Mouse (Mus musculus) lung, postnatal 4 days (tissue): ENCODE measurements around the gene Slc26a8.
A peak's percentile ranks its signal among the peaks of the same experiment; 100 is the strongest.

Experiments
- DNase-seq, 2 experiments: peaks; one replicate each; pipeline ENCODE4 v3.0.0; 2021

The Slc26a8 gene

DNA sequence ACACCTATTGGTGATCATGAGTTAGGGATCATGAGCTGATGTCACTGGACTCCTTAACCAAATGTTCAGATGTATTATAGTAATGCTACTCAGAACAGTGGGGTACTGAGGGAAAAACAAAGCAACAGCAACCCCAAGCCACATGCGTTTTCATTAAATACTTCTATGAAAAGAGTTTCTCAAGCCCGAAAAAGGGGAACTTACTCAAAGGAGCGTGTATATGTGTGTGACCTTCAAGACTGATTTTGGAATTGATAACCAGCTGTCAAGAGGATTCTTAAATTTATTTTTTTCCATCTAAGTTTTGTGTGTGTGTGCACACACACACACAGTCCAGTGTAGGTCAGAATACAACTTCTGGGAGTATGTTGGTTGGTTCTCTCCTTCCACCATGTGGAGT is 49.9 kb downstream of the Slc26a8 start:
- DNase-seq, result no peak

DNA sequence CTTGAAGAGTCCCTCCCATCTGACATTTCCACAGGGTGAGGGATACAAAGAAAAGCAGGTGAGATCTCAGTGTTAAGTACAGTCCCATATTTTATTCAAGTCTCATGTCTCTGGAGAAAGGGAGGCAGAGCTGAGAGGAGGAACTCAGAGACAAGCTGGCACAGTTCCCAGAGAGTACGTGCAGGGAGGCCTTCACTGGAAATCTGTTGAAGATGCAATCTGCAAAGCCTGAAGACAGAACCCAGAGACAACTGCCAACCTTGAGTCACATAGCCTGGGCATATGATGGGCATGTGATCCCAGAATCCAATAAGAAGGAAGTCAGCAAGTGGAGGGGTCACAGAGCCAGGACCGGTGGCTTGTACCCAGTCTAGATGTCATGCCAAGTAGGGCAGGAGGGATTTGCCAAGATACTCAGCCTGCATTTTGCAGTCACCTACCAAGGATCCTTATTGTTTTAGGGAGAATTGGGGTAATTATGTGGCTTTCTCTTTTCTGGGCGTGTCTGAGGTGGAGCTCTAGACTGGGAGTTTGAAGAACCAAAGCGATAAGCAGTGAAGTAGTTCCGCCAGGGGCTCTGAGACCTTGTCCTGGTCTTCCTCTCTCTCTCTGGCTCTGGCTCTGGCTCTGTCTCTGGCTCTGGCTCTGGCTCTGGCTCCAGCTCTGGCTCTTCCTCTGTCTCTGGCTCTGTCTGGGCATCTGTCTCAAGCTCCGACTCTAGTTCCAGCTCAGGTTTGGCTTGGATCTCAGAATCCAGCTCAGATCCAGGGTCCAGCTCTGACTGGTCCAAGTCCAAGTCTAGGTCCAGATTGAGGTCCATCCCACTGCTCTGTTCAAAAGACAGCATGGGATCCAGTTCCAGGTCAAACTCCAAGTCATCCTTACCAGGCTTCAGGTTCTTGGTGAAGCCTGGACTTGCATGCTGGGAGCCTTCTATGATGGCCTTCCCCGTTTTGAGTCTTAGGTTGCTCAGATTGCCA is 52.0 kb downstream of the Slc26a8 start:
- DNase-seq, result no peak

DNA sequence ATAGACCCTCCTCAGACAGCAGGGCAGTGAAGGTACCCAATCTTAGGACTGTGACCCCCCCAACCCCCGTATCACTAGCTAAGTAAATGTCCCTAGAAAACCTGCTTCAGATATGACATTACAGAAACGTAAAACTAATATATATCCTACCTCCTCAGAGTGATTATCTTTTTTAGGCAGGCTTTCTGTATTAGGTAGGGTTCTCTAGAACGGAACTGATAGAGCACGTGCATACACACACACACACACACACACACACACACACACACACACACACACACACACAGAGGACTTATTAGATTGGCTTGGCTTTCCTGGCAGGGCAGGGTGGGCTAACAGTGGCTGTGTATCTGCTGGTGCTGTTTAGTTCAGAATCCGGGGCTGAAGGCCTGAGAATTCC is 54.2 kb downstream of the Slc26a8 start:
- no peak for DNase-seq

DNA sequence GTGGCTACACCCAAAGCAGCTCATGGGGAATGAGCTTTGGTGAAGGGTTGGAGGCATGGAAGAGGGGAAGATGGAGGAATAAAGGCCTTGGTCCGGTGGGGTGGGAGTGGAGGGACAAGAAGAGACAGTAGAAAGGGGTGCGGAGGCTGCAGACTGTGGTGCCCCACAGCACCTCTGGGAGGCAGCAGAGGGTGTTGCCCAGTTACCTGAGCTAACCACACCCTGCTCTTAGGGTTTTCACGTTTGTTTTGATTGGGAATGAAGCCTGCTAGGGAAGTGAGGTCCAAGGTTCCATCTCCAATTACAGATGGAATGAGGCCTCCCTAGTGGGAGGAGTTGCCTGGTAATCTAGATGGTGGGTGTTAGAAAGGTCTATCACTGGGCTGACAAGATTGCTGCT is 60.9 kb downstream of the Slc26a8 start:
- DNase-seq, result no peak

DNA sequence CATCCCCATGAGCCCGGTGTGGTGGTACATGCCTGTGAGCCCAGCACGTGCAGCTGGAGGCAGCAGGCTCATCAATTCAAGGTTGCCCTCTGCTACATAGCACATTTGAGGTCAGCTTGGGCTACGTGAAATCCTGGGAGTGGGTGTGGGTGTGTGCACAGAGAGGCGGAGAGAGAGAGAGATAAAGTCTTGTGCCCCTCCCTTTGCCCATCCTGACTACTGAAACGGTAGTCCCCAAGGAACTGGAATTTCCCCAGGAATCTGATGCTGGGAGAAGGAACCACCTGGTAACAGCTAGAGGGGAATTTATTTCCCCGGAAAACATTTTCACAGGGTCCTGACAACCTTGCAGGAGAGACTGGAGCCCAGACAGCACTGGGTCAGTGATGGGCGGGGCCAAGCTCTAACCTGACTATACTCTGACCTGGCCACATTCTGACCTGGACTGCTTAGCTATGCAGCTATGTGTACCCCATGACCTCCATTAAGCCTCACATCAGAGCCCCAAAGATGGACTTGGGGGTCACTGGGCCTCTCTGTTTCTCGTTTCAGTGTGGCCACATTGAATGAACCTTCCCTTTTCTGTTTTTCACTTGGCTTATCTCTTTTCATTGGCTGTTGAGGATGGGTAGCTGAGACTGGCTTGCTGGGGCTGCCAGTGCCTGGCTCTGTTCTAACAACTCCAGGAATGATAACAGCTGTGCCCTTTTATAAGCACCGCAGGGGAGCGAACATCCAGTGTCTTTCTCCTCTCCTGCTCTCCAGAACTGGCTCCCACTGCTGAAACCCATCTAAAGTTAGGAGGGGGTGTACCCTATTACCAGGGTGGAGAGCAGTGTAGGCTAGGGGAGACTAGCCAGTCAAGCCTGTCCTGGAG is 61.5 kb downstream of the Slc26a8 start:
- no peak for DNase-seq

DNA sequence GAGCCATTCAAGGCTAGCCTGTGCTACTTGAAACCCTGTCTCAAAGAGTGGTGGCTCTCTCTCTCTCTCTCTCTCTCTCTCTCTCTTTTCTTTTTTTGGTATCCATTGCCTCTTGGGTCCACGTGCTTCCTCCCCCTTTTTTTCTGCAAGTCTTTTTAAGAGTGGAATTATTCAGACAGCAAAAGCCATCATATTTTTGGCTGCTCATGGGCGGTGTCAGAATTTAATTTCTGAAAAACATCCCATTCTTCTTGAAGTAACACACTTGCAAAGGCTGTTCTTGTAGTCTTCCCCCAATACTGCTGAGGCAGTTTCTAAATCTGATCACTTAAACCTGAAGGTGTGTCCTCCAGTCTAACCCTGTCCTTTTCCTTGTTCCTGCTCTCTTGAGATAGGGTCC is 63.1 kb downstream of the Slc26a8 start:
- DNase-seq, result no peak

DNA sequence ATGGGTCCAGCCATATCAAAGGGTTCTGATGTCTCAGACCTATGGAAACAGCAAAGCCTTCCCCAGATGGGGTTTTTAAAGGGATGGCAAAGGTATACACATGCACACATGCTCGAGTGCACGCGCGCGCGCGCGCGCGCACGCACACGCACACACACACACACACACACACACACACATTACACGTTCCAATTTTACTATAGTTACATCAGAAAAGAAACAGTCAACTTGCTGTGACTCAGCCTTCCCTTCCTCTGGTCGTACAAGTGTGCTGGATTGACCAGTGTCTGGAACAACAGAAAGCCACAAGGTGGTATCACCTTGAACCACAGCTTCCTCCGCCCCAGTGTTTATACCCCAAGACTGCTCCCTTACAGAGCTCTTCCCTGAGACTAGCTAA is 64.7 kb downstream of the Slc26a8 start:
- no peak for DNase-seq

DNA sequence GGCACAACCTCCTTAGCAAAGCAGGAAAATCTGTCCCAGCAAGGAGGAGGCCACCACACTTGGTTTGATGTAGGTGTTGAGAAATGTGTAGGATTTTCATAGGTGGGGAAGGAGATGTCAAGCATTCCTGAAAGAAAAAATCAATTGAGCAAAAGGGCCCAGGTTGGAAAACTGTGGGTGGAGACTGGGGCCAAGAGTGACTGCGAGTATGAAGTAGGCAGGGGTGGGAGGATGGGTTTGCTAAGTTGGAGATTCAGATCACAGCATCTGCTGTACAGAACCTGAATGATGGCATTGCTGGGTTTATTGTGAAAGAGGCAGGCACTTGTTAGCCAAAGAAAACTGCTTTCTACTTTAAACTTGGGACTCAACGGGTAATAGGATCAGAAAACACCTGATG is 65.2 kb downstream of the Slc26a8 start:
- no peak for DNase-seq

DNA sequence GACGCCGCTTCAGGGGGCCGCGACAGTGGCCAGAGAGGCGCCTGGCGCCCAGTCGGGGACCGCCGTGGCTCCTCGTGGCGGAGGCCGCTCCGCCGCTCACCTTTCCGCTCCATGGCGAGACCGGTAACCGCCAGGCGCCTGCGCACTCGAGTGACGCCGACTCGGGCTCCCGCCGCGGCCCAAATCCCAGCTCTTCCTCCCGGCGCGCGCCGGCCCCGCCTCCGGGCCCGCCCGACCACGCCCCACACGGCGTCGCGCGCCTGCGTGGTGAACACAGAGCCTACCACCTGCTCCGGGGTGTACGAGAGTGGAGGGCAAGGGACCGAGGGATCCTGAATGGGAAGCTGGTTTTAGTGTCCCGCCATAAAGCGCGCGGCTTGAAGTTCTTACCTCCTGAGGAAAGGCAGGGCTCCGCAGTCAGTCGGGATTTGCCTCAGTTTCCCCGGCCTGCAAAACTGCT is 67.7 kb downstream of the Slc26a8 start, which contains the start of gene Srpk1:
TSS of gene Srpk1 (minus strand) at position 410 of the 460 bp plus-strand sequence.
- DNase-seq, result peak; percentile 93 to 94

DNA sequence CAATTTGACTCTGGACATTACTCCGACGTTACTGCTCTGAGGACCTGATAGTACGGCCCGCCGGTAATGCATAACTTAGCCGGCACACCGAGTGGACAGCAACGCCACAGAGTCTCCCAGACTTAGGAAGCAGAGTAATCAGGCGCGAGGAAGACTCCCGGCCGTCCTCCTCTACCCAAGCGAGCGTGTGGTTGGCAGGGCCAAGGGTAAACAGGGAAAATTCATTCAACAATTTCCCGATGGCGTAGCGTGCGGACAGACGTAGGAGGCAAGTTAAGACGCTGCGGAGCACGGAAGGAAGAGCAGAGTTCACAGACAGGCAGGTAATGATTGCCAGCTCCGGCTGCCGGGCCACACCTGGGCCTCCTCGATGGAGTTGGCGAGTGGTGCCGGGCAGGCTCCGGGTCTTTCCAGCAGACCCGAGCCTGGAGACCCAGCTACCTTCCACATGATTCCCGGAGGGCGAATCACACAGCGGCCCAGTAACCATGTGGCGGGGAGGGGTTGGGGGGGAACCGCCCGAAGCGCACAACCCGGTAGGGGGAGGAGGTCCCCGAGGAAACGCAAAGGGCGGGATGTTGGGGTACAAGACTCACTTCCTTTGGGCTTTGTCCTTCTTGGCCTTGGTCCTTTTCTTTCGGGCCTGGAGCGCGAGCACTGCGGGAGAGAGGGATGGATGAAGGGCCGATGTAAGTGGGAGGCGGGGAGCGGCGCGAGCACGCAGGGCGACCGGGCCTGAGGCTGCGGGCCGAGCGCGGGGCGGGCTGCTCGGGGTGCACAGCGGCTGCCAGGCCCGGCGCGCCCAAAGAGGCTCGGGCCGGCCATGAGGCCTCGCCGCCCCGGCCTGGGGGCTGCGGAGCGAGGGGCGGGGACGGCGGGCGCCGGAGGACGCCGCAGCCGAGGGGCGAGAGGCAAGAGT is 68.4 kb downstream of the Slc26a8 start:
- peak; percentile 56 to 66 for DNase-seq

DNA sequence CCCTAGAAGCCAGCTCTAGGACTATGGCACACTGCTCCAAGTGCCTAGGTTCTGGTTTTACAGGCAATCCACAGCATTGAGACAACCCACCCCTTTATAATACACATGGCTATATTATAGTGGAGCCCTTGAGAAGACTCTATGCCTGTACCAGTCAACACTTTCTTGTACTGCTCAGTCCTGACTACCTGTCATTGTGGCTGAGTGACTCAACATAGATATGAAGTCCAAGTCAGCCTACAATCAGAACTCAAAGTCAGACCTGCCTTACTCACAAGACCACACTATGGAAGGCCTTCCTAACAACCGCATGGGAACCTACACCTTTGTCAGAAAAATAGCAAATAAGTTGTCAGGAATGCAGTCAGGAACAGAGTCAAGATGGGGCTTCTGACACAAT is 71.3 kb downstream of the Slc26a8 start:
- DNase-seq, result no peak

DNA sequence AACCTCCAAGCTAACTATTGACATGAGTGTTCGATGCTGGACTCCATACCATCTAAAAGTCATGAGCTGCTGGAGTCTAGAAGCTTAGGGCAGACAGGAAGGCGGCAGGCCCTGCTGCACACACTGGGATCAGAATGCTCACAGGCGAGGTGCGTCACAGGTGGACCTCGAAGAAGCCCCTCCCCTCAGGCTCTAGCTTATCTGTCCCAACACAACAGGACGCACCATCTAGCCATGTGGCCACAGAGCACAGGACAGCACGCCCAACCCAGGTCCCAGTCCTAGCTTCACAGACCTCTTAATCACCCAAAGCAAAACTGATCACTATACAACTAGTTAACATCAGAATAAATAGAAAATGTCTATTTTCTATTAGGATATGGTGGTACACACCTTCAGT is 71.9 kb downstream of the Slc26a8 start:
- no peak for DNase-seq

DNA sequence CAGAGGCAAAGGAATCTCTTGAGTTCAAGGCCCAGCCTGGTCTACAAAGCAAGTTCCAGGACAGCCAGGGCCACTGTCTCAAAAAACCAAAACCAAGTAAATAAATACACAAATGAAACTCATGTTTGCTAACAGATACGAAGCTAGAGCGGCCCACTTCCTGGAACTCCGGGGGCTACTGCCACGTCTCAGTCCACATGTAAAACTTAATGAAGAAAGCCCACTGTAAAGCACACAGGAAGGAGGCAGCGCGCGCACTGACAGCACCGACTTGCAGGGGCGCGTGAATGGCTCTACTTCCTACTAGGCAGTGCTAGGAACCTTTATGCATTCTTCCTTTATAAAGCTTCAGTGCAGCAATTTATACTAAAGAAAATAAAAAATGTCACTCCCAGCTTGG is 72.4 kb downstream of the Slc26a8 start:
- DNase-seq, result no peak

DNA sequence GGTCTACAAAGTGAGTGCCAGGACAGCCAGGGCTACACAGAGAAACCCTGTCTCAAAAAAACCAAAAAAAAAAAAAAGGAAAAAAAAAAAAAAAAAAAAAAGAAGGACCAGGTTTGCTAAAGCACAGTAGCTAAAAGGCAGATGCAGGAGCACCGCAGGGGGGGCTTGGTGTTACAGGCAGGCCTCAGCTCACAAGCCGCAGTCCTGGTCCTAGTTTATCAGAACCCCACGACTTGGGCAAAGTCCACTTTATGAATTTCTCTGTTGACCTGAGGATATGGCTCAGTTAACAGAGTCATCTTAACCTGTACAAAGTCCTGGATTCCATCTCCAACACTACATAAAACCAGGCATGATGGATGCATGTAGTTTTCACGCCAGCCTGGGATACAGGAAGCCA is 74.7 kb downstream of the Slc26a8 start:
- DNase-seq, result no peak

DNA sequence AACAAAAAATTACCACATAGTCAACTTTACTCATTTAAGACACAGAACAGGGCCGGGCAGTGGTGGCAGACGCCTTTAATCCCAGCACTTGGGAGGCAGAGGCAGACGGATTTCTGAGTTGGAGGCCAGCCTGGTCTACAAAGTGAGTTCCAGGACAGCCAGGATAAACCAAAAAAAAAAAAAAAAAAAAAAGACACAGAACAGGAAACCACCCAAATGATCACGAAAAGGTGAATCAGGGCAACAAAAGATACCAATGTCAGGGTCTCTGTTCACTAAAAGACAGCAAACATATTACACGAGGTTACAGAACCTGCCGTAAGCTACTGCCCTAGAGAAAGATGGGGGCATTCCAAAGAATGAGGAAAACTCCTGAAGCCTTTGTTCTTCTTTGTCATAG is 76.9 kb downstream of the Slc26a8 start:
- DNase-seq, result no peak

DNA sequence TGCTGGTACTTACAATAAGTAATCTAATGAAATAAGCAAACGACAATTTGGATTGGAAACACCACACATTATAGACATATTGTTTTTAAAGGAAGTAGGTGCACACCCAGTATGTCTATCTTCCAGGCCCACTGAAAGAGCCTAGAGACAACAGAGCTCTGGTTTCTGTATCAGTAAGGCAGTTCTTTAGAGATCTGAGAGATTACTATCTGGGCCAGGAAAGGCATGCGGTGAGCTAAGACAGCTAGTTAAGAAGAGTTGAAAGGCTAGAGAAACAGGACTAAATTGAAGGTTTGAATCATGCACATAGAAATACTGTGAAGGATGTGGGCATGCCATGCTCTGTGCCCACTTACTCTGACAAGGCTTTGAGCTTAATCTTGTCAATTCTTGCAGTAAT is 77.4 kb downstream of the Slc26a8 start:
- no peak for DNase-seq

DNA sequence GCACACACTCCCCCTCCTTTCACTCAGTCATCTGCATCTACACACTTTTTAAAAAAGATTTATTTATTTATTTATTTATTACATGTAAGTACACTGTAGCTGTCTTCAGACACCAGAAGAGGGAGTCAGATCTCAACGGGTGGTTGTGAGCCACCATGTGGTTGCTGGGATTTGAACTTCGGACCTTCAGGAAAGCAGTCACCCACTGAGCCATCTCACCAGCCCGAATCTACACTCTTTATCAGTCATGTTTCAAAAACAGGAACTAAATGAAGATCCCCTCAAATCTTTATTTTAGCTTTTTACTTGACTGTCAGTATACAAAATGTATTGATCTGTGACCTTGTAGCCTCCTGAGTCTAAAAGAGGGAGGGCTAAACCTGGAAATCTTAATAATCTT is 80.5 kb downstream of the Slc26a8 start:
- no peak for DNase-seq

DNA sequence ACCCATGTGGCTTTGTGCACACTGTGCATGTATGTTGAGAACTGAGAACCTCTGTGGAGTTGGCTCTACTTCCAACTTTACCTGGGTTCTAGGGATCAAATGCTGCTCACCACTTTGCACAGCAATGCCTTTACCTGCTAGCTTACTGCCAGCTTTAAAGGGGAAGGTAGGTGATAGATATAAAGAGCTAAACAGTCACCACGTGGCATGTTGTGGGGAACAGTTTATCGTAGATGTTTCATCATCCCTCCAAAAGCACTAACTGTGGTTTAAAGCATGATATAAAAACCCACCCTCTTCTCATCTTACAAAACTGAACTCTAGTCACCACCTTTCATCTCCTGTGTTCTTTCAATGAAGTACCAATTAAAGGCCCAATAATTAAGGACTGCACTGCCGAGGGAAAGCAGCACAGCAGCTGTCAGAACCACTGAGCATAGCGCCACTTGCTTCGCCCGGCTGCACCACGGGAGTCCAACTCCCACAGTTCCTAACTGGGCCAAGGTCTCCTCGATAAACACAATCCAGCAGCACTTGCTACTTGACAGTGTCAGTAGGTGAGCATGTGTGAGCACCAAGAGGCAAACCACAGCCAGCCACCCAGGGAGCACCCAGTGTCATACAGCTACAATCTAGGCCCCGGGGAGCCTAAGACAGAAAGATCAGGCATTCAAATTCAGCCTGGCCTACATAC is 88.3 kb downstream of the Slc26a8 start:
- no peak for DNase-seq

DNA sequence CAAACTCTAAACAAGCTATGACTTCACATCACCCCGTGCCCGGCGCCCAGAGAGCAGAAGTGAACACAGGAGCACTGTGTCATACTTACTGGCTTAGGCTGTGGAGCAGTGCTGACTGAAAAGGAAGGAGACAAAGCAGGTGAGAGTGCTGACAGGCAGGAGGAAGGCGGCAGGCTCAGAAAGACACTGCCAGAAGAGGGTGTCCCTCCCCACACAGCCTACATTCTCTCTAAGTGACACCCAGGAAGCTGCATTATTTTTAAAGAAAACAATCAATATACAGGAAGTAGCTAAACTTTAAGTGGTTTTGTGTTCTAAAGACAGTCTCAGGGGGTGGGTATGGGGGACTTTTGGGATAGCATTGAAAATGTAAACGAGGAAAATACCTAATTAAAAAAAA is 89.3 kb downstream of the Slc26a8 start:
- DNase-seq, result no peak

DNA sequence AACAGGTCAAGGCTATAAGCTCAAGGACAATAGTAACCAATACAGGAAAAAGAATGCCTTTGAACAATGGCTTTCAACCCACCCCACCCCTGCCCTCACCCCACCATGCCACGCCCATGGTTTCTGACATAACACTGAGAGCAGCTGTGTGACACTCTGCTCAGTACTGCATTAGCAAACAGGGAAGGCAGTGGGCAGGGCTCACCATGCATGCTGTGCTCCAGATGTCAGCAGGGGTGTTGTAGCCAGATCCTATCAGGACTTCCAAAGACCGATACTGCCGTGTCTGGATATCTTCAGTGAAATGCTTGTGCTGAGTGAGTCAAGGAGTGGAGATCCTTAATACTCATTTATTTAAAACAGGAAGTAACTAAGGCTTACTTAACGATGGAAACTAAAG is 96.1 kb downstream of the Slc26a8 start:
- no peak for DNase-seq

DNA sequence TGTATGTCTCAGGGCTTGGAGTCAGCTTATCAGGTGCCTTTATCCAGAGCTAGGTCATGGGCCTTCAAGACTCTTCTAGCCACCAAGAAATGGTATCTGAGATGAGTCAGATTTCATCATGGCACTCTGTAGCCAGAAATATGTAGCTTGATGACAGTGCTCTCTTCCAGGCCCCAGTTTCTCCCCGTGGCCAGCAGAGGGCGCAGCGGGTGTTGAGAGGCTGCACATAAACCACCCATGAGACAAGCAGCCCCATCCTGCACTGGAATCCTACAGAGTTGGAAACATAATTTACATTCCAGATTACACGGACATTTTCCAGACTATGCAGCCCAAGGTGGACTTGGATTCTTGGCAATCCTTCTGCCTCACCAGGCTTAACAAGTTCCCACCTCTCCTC is 97.0 kb downstream of the Slc26a8 start:
- peak; percentile 76 to 82 for DNase-seq

DNA sequence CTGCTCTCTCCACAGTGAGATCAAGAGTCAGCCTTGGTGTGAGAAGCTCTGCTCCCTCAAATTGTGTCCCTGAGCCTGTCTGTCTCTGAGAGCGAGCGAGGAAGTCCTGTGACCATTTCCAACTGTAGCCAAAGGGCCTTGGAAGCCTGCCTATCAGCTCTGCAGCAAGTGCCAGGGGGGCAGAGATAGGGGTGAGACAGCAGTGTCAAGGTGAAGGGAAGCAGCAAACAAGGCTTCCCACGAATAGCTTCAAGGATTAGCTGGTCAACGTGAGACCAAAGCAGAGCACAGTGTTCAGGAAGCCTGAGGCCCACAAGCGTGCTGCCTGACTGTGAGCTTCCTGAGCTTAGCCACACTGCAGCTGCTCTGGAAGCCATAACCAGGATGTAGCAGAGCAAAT is 98.6 kb downstream of the Slc26a8 start:
- DNase-seq, result no peak
